Mouse (Mus musculus) heart, postnatal 36 days (tissue): ENCODE measurements around the gene Ppp1r14b. TPM values are rescaled to one million over a fixed set of nuclear protein-coding genes. Genes with fewer than 3 reads are reported as not detected.

Experiments used
- DNase-seq, 2 experiments: peaks; one replicate each; pipeline ENCODE4 v3.0.0; 2021 to 2022
- intact Hi-C: fragments of 180-260 bp; cut with DNase I; formaldehyde crosslinking; loops from one replicate; pipeline ENCODE4 v1.15.1; 2025
- total RNA-seq, 2 experiments: library from RNA; stranded (reverse); gene quantifications; 2 replicates each; pipeline ENCODE4 v1.2.3; 2021

Gene Ppp1r14b
- total RNA-seq, 2 experiments from 2014 or later: 77.3 to 95.8 TPM

- peak; percentile 92 to 94 for DNase-seq
- intact Hi-C loops: loop anchor here (1.0 kb wide), 1 partner anchor 8 kb away; no protein-coding TSS in a partner anchor
These were observed 32.5 kb upstream of the Ppp1r14b start, which contains the start of gene Gpr137 for GRCm38 (mm10) chr19:6942249-6942691. Gpr137 (minus strand) TSS chr19:6942480.

GRCm38 (mm10) chr19:6942764-6943163, 32.0 kb upstream of the Ppp1r14b start:
- intact Hi-C loops: loop anchor here (1.0 kb wide), 1 partner anchor 8 kb away; no protein-coding TSS in a partner anchor
- DNase-seq: no peak

GRCm38 (mm10) chr19:6943709-6944108, 31.1 kb upstream of the Ppp1r14b start:
- DNase-seq: no peak
- intact Hi-C loops: loop anchor here (2.0 kb wide), 1 partner anchor 699 kb away; no protein-coding TSS in a partner anchor

- no peak for DNase-seq
- intact Hi-C loops: no loop called here
These were observed 27.0 kb upstream of the Ppp1r14b start for GRCm38 (mm10) chr19:6947742-6948141.

- DNase-seq: no peak
- intact Hi-C loops: no loop called here
These were observed 26.6 kb upstream of the Ppp1r14b start for GRCm38 (mm10) chr19:6948186-6948585.

- intact Hi-C loops: no loop called here
- DNase-seq: no peak
These were observed 25.2 kb upstream of the Ppp1r14b start for GRCm38 (mm10) chr19:6949532-6949931.

GRCm38 (mm10) chr19:6949951-6950350, 24.8 kb upstream of the Ppp1r14b start:
- intact Hi-C loops: loop anchor here (1.0 kb wide), 1 partner anchor 8 kb away; the partner anchor contains the start of gene Gpr137
- no peak for DNase-seq

- intact Hi-C loops: loop anchor here (1.0 kb wide), 1 partner anchor 8 kb away; the partner anchor contains the start of gene Gpr137
- peak; percentile 52 to 65 for DNase-seq
These were observed 24.1 kb upstream of the Ppp1r14b start for GRCm38 (mm10) chr19:6950613-6951153.

GRCm38 (mm10) chr19:6951381-6951968, 23.3 kb upstream of the Ppp1r14b start:
- DNase-seq: peak; percentile 94
- intact Hi-C loops: no loop called here

GRCm38 (mm10) chr19:6951994-6952711, 22.6 kb upstream of the Ppp1r14b start:
- peak; percentile 84 to 86 for DNase-seq
- intact Hi-C loops: no loop called here

- intact Hi-C loops: loop anchor here (1.0 kb wide), 1 partner anchor 17 kb away; no protein-coding TSS in a partner anchor
- DNase-seq: peak; percentile 56 to 60
These were observed 22.1 kb upstream of the Ppp1r14b start for GRCm38 (mm10) chr19:6952712-6953037.

GRCm38 (mm10) chr19:6954046-6954445, 20.7 kb upstream of the Ppp1r14b start:
- DNase-seq: no peak
- intact Hi-C loops: no loop called here

GRCm38 (mm10) chr19:6955424-6955823, 19.3 kb upstream of the Ppp1r14b start:
- no peak for DNase-seq
- intact Hi-C loops: no loop called here

- intact Hi-C loops: no loop called here
These were observed 18.3 kb upstream of the Ppp1r14b start for GRCm38 (mm10) chr19:6956461-6956860.

GRCm38 (mm10) chr19:6968491-6969271, 6.1 kb upstream of the Ppp1r14b start:
- intact Hi-C loops: loop anchor here (1.0 kb wide), 2 partner anchors 15 to 44 kb away; no protein-coding TSS in a partner anchor
- no peak for DNase-seq

More at GRCm38 (mm10) chr19:6956461-6956860, 18.3 kb upstream of the Ppp1r14b start:
- DNase-seq: no peak

- intact Hi-C loops: loop anchor here (1.0 kb wide), 2 partner anchors 16 to 45 kb away; no protein-coding TSS in a partner anchor
- no peak for DNase-seq
These were observed 5.5 kb upstream of the Ppp1r14b start for GRCm38 (mm10) chr19:6969291-6969664.

- peak; percentile 84 to 85 for DNase-seq
- intact Hi-C loops: loop anchor here (1.0 kb wide), 2 partner anchors 17 to 46 kb away; no protein-coding TSS in a partner anchor
These were observed 4.9 kb upstream of the Ppp1r14b start for GRCm38 (mm10) chr19:6969665-6970381.

GRCm38 (mm10) chr19:6970460-6971085, 4.2 kb upstream of the Ppp1r14b start:
- DNase-seq: no peak
- intact Hi-C loops: no loop called here

GRCm38 (mm10) chr19:6971644-6972043, 3.1 kb upstream of the Ppp1r14b start:
- intact Hi-C loops: no loop called here
- no peak for DNase-seq
